Mouse (Mus musculus) testis, postnatal 10 days (tissue): ENCODE results near the gene Gpr150.

Source experiments
- DNase-seq: peaks from one replicate; pipeline ENCODE4 v3.0.0; 2021; ENCODE audit warnings: low spot score

Gene Gpr150

GRCm38 (mm10) chr13:76056896-76057266, at the start of gene Gpr150:
Gene Gpr150, minus strand, starts transcription at chr13:76056996.
- DNase-seq: no peak

DNA sequence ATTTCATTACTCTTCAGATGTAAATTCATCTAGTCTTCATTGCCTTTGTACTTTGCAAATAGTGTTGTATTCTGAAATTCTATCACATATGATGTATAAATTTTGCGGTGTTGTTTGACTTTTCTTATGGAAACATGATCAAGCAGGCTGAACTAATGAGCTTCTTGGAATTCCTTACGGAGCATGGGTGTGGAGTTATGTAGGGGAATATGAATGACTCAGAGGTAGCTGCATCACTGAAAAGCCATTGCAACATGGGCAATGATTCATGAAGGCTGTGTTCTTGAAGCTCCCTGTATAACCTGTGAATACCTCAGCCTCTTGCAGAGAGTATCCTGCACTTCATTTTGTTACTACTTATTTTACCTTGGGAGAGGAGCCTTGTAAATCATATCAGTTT, 45.2 kb upstream of the Gpr150 start:
- DNase-seq: no peak

DNA sequence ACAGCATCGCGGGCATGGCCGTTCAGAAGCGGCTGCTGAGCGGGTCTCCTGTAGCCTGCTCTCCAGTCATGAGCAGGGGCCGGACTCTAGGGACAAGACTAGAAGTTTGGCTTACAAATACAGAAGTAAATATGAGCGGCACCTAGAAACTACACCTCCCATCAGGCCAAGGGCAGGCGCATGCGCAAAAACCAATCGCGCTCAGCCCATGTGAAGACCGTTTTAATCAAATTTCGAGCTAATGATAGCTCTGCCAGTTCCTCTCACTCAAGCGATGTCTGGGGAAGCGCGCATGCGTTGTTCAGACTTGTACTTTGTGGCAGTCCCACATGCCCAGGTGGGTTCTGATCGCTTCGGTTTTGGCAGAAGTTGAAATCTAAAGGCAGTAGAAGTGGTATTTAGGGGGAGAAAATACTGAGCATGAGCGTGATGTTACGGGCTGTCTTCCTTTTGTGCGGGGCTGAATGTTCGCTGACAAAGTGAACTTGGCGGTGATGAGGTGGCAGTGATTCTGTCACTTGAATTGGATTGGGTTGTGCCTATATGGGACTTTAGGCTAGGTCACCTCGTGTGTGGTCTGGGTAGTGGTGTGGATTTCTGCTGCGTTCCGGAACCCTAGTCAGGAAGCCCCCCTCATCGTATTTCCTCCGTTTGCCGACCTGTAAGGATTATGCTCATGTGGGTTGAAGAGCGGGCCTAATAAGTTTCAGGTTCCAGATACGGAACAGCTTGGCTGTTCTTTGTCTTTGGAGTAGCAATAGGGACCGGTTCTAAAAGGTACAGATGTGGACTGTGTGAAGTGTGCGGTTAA, 41.9 kb upstream of the Gpr150 start, which contains the start of the genes Arsk and Ttc37:
TSS of gene Arsk (minus strand) at position 168 of the 811 bp plus-strand sequence.
TSS of gene Ttc37 (plus strand) at position 242 of the 811 bp plus-strand sequence.
- peak; percentile 93 for DNase-seq

DNA sequence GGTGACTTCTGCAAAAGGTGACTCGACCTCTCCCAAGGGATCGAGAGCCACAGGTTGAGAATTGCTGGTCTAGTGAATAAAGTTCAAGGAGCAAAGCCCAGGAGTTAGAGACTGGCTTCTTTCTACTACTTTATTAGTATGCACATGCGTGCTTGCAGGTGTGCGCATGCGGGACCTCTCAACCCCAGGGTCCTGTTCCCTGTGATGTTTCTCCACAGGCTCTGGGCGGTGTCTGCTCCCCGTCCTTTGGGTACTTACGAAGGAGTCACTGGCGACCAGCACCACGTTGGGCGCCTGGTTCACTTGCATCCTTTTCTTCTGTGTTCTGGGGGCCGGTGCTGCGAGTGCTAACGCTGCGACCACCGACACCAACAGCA, 41.3 kb upstream of the Gpr150 start:
- DNase-seq: no peak

DNA sequence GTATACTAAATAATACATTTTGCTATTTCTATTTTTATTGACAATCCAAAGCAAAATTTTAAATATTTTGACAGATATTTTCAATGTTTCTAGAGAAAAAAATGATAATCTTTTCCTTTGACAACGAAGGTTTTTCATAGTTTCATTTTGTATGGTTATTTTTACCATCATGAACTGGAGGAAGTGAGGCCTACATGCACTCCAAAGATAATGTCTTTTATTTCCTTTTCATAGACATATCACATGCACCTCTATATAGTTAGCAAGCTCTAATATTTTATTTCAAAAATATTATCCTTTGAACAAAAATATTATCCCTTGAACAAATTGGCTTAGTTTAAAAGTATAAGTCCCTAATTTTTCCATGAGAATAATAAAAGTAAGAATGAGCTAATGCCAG, 17.5 kb upstream of the Gpr150 start:
- DNase-seq: no peak

GRCm38 (mm10) chr13:76064363-76064945, 7.7 kb upstream of the Gpr150 start:
- no peak for DNase-seq

DNA sequence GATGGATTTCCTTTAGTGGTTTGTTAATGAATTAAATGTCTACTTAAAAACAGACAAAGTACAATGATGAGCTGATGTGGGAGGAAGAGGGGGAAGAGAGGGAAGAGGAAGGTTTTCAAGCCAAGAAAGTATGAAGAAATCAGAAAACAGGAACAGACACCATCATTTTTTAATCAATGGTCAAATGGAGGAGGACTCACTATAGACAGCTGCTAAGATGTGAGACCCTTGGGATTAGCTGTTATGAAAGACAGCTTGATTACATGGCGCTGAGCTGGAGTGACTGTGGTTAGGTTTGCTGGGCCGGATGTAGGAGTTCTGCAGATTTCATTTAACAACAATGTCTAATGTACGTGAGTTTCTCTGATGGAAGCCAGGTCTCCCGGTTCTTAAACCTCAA, 6.8 kb upstream of the Gpr150 start:
- no peak for DNase-seq

DNA sequence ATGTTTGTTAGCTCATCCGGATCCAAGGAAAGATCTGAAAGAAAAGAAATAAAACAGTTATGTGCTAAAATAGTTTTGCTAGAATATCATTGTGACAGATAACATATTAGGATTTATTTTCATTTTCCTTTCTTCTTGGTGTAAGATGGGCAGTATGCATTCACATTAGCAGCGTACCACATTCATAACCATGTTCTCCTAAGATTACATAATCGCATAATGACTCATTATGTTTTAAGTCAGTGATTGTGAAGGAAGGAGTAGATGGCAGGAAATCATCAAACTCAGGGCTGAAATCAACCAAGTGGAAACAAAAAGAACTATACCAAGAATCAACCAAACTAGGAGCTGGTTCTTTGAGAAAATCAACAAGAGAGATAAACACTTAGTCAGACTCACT, 5.8 kb upstream of the Gpr150 start:
- no peak for DNase-seq

- DNase-seq: no peak
Observed at GRCm38 (mm10) chr13:76062126-76062525, 5.3 kb upstream of the Gpr150 start.

- no peak for DNase-seq
Observed at GRCm38 (mm10) chr13:76059591-76059990, 2.8 kb upstream of the Gpr150 start.

DNA sequence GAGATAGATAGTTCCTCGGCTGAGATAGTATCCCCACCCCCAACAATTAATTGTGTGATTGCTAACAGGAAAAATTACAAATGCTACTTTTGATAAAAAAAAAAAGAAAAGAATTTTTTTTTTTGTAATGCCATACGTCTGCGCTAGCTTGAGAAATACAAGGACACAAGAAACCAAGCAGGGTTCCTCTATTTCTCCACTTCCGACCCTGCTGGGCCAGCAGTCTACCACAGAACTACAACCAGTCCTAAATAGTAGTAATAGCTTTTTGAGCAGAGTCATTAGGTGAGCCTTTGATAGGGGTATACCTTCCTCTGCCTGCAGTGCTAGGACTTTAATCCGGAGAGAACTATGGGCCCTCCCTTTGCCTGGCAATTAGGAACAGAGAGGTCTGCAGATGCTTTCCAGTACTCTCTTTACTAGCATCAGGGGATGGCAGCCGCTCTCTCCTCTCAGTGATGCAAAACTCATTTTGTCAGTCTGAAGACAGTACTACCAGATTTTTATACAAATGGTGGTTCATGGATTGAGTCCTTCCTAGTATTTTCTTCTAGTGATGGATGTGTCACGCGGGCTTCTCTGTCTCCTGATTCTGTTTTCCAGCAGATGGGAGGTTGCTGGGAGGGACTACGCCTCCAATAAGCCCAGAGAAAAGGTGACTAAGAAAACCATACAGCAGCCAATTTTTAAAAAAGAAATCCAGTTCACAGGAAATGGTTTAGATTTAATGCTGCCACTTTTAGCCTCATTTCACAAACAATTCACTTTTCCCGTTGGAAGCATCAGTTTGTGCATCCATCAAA, 672 bp upstream of the Gpr150 start:
- DNase-seq: no peak

- DNase-seq: peak; percentile 65
Observed at GRCm38 (mm10) chr13:76056261-76056724, 503 bp downstream of the Gpr150 start.

DNA sequence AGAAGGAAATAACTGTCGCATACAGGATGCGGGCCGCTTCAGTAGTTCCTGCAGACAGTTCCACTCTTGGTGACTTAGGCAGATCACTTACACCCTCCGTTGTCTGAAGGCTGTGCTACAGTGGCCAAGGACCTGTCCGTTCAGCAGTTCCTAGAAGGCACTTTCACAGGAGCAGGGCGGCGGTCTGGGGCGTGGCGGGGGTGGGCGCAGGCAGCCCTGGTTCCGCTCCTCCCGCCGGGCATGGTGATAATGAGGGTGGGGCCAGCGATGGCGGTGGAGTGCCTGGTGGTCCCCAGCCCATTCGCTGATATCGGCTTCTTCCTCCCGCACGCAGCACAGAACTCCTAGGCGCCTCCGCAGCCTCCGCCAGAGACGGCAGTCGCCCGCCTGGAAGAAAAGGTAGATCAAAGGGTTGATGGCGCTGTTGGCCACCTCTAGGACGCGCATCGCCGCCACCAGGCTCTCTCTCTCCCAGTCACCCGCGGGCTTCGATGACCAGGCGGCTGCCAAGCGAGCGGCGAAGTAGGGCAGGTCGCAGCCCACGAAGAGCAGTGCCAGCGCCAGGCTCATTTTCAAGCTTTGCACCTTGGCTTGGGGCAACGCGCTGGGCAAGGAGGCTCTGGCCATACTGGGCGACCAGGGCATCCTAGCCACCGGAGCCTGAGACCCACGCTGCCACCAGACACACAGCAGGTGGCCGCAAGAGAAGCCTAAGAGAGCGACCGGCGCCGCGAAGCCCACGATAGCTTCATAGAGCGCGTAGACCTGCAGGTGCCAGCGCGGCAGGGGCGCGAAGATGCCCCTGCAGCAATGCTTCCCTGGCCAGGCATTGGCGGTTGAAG, 1.2 kb downstream of the Gpr150 start:
- DNase-seq: peak; percentile 45

DNA sequence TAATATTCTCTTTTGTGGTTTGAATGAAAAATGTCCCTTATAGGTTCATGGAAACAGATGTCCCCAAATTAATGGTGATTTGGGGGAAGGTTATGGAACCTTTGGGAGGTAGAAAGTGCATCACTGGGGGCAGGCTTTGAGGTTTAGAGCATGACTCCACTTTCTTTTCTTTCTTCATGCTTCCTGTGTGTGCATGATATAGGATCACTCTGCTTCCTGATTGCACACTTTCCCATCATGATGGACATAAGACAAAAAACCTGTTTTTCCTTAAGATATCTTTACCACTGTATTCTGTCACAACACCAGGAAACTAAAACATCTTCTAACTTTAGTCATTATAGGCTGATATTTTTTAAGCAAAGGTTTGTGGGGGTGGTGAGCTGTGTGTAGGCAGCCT, 11.8 kb downstream of the Gpr150 start:
- no peak for DNase-seq

- DNase-seq: no peak
Observed at GRCm38 (mm10) chr13:76042455-76042854, 14.3 kb downstream of the Gpr150 start.

- no peak for DNase-seq
Observed at GRCm38 (mm10) chr13:76024588-76024987, 32.2 kb downstream of the Gpr150 start.

DNA sequence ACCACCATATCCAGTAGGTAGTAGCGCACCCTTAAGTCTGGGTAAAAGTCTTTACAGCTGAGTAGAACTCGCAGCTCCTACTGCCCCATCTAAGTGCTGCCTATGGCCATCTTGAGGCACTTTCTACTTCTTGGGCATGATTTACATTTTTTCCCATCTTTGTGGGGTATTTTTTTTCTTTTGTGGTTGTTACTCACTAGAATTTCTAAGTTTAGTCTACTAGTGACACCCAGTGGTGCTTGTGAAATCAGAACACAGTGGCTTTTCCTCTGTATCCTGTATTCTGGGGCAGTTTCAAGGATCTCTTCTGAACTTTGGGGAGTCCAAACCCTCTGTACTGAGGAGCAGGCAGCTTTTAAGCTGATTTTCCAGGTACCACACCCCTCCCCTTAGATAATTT, 35.0 kb downstream of the Gpr150 start:
- DNase-seq: no peak

DNA sequence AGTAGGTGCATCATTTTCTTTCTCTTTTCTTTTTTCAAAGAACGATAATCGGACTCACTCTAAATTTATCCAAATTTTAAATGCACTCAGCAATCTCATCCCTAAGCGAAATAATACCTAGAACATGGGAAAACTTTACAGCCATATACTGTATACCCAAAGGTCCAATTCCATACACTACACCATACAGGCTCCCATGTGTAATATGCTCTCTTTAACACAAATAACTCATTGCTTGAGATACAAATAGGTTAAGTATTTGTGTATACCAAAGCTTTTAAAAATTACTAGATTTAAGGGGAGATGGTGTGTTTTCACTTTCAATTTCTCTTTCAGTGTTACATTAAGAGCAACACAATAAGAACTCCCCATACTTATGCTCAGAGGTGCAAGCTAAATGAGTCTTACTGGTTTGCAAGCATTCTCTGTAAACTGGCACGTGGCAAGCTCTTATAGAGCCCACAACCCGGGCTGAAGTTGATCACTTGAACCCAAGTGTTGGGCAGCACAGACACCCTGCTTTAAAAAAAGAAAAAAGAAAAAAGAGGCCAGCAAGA, 37.9 kb downstream of the Gpr150 start:
- DNase-seq: no peak

DNA sequence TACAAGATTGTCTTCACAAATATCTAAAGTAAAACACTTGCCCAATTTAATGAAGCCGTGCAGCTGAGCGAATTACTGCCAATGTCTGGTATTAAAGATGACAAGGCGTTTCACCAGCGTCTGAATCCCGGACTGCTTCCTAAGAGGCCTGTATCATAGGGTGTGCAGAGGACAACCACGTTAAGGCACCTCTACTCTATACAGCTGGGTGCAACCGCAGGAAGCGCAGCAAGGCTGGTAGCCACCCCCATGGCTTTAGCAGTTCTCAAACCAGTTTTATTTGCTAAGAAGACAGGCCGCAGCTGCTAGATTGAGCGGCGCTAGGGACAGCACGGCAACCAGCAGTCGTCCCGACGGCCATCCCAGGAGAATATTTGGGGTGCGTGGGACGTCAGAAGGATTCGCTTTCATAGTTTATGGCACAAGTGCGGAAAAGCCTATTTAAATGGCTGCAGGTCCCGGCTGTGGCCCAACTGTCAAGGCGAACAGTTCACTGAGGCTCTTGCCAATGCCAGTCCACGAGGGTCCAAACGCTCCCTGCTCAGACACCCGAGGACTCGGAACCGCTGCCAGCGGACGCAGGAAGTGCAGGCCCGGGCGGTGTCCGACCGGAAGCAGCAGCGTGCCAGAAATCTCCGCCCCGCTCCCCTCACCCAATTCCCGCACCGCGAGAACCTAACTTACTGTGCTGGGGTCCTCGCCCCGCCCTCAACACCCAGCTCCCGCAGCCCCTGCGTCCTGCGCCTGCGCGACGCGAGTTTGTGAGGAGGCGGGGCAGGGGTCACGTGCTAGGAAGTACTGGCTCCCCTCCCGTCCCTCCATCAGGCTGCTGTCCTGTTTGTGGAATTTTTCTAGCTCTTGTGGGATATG, 38.6 kb downstream of the Gpr150 start, which contains the start of gene Rfesd:
TSS of gene Rfesd (minus strand) at position 746 of the 870 bp plus-strand sequence.
- DNase-seq: peak; percentile 99

- DNase-seq: no peak
Observed at GRCm38 (mm10) chr13:76017465-76017864, 39.3 kb downstream of the Gpr150 start.
